Mouse (Mus musculus) right cerebral cortex, adult 2 months (tissue): ENCODE data around the gene Ly6g6f.

ENCODE experiments used
- DNase-seq, 2 experiments: peaks; one replicate each; pipeline ENCODE4 v3.0.0; 2021 to 2022; ENCODE audit warnings: low spot score in 2 of 2

Ly6g6f gene

DNA sequence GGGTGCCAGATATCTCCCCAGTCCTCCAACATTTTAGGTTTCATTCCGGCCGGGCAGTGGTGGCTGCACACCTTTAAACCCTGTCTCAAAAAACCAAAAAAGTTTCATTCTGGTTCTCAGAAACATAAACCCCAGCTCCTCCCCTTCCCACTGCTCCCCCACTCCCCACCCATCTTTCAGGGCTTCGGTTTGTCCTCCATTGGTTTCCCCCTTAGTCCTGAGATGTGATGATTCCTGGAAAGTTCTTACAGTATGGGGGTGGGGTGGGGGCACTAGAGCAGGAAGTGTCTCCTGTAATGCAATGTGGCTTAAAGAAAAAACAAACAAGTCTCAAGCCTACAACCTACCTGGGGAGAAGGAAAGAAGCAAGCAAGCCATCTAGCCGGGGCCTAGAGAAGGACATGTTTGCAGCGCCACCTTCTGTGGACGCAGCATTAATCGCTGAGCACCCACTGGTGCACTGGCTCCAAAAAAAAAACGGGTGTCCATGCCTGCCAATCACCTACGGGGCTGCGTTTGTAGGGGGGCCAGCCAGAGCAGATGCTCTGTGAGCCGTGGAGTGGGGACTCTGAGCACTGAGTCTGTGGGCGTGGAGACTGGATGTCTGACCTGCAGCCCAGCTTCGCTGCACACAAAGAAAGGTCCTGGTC lies 20.5 kb upstream of the Ly6g6f start:
- DNase-seq, result no peak

DNA sequence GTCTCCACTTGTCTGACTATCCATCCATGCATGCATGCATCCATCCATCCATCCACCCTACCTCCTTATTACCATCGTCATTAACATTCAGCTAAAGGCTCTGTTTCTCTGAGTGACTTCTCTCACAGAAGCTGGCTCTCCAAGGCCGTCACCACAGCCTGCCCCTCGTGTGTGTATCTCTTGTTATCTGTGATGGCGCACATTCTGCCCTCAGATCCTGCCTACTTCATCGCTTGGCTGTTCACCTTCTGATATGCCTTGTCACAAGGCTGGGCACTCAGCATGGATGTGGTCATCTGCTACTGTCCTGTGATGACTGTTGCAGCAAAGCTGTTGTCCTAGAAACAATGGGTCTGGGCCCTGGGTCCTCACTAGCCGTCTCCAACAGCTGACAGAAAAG lies 19.3 kb upstream of the Ly6g6f start:
- DNase-seq, result no peak

DNA sequence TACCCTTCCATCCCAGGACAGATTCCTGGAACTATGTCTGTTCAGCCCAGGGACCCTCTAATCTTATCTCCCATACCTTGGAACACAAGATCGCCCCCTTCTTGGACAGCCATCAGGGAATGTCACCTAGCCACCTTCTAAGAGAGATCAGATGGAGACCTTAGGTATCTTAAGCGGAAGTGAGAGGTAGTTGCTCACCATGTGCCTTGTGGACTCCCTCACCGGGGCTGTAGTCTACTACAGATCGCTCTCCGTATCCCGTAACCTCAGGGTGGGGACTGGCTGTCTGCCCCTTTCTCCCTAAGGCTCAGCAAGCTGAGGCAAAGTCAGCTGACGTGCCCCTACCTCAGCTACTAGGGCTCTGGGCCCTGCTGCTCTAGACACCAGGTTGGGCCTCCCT lies 18.7 kb upstream of the Ly6g6f start:
- no peak for DNase-seq

DNA sequence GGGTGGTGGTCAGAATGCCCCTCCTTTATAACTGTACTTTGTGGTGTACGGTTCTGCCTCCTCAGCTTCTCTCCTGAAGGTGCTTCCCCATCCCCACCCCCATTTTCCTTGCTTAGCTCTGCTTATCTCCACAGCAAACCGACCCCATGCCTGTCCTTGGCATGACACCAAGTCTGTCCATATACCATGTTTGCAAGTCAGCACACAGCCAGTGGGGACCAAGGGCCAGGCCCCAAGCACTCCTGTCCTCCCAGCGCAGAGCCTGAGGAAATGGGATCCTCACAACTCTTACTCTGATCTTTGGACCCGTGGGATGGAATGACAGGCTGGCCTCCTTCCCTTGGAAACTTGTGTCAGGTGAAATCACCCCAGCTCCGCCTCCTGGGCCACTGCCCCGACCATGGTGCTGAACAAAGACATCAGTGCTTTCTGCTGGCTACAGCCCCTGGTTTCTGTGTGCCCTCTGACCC lies 17.8 kb upstream of the Ly6g6f start:
- no peak for DNase-seq

DNA sequence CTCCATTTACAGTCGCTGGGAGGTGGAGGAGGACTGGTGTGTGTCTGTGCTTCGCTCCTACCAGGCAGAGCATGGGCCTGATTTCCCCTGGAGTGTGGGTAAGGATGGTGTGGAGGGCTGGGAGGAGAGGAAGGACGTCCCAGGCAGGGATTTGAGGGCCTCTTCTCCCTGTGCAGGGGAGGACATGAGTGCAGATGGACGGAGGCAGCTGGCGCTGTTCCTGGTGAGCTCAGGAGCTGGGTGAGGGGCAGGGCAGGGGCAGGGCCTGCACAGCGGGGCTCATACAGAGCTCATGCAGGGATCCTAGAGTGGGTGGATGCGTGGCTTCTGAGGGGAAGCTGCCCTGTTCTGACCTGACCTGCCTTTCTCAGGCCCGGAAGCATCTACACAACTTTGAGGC lies 16.9 kb upstream of the Ly6g6f start:
- no peak for DNase-seq

GRCm38 (mm10) chr17:35101161-35101560 lies 15.8 kb upstream of the Ly6g6f start:
- no peak for DNase-seq

DNA sequence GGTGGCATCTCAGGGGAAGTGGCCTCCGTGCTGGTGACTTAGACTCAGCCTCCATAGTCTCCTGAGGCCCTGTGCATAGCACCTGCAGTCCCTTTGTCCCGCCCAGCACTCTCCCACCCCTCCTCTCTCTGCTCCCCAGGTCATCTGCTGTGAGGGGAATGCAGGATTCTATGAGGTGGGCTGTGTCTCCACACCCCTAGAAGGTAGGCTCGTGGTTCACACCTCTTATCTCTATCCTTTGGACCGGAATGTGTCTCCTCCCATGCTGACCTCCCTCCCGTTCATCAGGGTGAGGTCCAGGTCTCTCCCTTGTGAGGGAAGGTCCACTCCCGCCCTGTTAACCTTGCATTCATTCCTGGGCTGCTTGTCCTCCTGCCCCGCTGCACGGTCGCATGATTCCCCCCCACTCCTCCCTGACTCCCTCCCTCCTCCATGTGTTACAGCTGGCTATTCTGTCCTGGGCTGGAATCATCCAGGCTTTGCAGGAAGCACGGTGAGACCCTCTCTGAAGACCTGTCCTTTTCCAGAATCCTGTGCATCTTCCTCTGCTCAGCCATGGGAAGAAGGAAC lies 14.9 kb upstream of the Ly6g6f start:
- no peak for DNase-seq

DNA sequence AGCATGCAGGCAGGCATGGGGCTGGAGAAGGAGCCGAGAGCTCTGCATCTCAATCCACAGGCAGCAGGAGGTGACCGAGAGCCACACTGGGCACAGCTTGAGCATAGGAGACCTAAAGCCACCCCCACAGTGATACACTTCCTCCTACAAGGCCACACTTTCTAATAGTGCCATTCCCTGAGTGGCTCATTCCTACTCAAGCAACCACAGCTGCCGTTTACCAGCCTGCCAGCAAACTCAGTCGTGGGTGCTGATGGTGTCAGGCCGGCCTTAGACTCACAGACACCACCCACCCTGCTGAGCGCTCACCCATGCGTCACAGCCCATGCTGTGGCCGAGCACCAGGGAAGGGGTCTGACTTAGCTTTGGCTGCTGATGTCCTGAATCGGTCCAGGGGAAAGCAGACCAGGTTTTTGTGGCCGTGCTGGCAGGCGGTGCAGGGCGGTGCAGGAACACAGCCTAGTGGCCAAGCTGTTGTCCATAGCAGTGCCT lies 11.8 kb upstream of the Ly6g6f start:
- DNase-seq, result peak; percentile 64 to 69

GRCm38 (mm10) chr17:35096597-35096996 lies 11.2 kb upstream of the Ly6g6f start:
- DNase-seq, result no peak

DNA sequence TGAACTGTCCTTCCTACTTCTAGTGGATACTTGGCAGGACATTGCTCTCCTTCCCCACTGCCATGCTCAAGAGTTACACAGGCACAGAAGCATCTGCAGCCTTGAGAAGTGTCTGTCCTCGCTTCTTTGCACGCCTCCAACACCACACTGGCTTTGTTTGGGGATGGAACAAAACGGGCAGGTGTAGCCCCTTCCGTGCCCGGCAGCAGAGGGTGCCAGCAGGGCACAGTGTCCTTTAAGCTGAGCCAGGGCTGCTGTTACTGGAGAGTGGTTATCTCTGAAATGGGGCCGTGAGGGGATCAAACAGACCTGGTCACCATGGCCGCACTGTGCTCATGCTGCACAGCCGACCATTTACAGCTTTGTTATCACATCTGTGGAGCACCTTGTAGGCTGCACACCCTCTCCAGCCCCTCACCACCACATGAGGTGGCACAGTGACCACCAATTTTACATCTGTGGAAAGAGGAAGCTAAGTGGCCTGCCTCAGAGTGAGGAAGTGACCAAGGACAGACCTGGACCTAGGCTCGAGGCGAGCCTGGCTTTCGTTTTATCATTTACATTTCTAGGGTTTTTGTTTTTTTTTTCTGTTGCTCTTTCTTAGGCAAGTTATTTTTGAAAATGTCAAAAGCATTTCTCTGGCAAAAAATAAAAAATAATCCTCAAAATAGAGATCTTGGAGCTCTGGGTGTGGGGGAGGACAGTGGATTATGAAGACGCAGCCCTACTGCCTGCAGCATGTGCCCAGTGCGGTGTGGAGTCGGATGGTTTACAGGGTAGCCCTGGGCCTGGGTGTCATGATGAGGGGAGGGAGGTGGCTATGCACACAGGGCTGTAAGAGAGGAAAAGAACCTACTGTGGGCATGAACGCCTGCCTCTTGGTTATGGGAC lies 9.3 kb upstream of the Ly6g6f start:
- DNase-seq, result no peak

GRCm38 (mm10) chr17:35092403-35093198 lies 7.2 kb upstream of the Ly6g6f start:
- DNase-seq, result no peak

- no peak for DNase-seq
These were observed 4.9 kb upstream of the Ly6g6f start for GRCm38 (mm10) chr17:35090166-35090932.

DNA sequence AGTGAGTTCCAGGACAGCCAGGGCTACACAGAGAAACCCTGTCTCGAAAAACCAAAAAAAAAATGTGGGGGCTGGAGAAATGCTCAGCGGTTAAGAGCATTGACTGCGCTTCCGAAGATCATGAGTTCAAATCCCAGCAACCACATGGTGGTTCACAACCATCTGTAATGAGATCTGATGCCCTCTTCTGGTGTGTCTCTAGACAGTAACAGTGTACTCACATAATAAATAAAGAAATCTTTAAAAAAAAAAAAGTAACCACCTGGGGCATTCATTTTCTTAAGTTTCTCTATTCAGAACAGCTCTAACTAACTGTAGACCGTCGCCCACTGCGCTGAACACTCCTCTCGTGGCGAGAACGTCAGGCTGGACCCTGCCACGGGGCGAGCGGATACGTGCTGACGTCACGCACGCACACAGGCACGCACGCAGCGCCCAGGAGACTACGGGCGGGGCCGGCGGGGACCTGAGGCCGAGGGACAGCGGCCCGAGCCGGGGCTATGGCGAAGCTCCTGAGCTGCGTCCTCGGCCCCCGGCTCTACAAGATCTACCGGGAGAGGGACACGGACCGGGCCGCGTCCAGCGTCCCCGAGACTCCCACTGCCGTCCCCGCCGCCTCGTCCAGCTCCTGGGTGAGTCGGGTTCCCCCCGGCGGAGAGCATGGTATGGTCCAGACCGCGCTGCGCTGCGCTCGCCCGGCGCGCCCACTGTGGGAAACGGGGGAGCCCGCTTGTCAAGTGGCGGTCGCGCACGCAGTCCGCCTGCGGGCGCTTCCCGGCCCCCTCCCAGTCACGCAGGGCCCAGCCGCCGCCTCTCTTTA lies 3.6 kb upstream of the Ly6g6f start, which contains the start of gene Abhd16a:
Gene Abhd16a, plus strand, starts transcription at position 439 of the 820 bp plus-strand sequence.
- peak; percentile 92 to 97 for DNase-seq

DNA sequence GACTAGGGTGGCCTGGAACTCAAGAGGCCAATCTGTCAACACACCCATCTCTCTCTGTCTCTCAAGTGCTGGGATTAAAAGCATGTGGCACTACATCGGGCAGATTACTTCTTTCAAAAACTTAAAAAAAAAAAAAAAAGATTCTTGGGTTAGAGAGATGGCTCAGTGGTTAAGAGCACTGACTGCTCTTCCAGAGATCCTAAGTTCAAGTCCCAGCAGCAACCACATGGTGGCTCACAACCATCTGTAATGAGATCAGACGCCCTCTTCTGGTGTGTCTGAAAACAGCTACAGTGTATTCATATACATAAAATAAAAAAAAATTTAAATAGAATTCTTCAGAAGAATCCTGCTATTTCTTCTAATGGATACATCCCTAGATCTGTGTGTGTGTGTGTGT lies 2.7 kb upstream of the Ly6g6f start:
- no peak for DNase-seq

- no peak for DNase-seq
These were observed 1.4 kb downstream of the Ly6g6f start for GRCm38 (mm10) chr17:35083929-35084497.

DNA sequence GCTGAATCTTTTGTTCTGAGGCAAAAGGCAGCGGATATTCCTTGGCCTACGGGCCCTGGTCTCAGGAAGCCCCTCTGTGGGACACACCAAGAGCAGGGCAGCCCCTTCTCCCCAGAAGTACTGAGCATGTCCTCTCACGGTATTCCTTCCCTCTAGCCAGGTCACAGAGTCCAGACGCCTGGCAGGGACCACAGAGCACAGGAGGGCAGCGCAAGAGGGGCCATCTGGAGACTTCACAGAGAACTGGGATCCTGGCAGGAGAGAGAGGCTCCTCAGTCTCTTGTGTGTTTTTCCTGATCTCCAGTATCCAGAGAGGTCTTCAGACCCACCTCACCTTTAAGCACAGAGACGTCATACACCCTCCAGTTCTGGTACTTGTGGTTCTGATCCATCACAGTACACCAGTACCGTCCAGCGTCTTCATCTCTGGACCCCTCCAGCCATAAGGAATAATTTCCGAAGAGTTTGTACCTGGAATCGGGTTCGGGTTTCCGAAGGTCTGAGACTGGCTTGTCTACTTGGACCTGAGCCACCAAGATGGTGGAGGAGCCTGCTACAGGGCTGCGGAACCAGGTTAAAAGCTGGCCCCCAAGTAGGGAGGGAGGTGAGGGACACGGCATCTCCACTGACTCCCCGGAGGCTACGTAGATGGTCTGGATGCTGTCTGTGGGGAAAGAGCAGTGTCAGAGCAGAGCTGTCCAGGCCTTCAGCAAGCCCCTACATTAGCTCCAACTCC lies 2.4 kb downstream of the Ly6g6f start:
- DNase-seq, result no peak

DNA sequence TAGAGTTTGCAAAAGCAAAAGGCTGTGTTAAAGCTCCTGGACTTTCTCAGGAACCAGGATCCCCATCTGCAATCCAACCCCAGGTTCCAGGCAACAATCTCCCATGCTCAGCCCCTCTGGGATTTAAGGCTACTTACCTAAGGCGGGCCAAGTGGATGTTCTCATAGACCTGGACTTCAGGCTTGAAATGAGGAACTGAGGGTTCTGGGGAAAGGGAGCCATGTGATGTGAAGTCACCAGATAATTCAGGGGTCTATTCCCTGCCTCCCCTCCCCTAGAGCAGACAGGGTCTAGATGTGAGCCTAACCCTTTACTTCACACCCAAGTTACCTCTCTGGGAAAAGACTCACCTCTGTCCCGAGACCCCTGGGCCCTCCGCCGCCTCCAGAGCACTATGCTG lies 4.7 kb downstream of the Ly6g6f start:
- no peak for DNase-seq

DNA sequence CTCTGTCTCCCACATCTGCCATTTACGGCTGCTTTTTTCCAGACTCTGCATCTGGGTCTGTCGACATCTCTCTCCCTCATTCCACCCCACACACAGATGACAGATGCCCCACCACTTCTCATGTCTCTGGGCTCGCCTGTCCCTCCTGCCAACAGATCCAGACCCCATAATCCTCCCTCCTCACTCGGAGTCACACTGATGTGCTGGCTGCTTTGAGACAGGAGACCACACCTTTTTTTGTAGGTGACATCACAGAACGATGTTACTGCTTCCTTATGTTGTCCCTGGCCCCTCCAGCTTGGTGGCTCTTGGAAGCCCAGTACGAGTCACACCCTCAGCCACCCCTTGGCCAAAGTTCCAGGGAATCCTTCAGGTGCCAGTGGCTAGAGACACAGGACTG lies 5.2 kb downstream of the Ly6g6f start:
- no peak for DNase-seq

- no peak for DNase-seq
These were observed 5.6 kb downstream of the Ly6g6f start for GRCm38 (mm10) chr17:35079778-35080177.
